Mouse (Mus musculus) 3134 (cell line): Measurements from ENCODE around the gene Ocel1.
A peak's percentile ranks its signal among the peaks of the same experiment; 100 is the strongest.

Experiments
- DNase-seq: peaks from one replicate; pipeline ENCODE4 v3.0.0-alpha.2; 2011; ENCODE audit warnings: low spot score; ENCODE audit not compliant: insufficient read length; ENCODE audit errors: extremely low read depth

Gene Ocel1

GRCm38 (mm10) chr8:71379008-71379407, 7.9 kb downstream of the Ocel1 start:
- no peak for DNase-seq

DNA sequence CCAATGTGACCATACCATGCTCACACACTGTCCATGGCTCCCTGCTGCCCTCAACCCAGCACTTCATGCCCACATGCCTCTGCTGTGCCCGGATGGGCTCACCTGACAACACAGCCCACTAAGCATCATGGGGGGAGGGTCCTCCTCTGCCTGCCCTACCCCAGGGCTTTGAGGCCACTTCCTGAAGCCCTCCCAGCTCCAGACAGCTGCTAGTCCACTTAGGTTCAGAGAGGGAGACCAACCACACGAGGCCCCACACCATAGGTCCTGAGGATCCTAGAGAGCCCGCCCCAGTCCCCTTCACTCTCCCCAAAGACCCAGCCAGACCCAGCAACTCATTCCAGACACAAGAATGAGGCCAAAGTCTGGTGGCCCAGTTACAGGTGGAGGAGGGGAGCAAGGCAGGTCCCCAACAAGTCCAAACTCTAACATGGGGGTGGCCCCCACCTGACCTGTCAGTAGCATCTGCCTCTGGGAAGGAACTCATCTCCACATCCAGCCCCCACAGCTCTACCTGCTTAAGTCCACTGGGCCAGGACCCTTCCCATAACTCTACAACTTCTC, 8.5 kb downstream of the Ocel1 start:
- DNase-seq = no peak

DNA sequence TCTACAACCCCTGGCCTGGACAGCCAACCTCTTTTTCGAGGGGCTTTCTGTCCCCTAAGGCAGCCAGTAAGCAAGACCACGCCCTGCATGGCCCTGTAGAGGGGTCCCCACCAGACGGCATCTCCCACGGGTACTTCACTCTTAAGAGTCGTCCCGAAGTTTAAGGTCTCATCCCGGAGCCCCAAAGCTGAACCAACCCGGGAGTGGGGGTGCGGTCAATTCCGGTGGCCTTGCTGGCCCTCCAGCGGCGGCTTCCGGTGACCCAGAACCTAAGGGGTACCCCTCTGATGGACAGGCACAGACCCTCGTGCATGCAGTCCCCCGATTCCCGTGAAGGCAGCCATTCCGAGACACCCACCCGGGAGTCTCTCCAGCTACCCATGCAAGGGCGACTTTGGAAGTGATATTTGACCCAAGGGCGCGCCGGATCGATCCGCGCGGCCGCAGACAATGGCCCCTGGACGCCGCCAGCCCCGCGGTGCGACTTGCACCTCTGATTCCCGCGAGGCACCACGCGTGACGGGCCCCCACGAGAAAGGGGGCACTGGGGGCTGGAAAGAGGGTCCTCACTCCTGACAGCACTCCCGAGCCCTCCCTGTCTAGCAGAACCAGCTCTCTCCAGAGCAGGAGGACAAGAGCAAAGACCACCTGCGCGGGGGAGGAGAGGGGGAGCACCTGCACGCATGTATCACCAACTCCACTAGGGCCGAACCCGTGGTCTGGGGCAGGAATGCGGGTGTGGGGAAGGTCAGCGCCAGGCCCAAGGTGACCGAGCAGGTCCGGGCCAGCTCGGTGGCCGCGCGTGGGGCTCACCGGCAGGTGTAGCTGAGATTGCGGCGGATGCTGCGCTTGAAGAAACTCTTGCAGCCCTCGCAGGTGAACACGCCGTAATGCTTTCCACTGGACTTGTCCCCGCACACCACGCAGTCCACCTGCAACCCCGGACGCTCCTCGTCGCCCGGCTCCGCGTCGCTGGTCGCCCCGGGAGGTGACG, 9.4 kb downstream of the Ocel1 start:
- DNase-seq = peak; percentile 52

DNA sequence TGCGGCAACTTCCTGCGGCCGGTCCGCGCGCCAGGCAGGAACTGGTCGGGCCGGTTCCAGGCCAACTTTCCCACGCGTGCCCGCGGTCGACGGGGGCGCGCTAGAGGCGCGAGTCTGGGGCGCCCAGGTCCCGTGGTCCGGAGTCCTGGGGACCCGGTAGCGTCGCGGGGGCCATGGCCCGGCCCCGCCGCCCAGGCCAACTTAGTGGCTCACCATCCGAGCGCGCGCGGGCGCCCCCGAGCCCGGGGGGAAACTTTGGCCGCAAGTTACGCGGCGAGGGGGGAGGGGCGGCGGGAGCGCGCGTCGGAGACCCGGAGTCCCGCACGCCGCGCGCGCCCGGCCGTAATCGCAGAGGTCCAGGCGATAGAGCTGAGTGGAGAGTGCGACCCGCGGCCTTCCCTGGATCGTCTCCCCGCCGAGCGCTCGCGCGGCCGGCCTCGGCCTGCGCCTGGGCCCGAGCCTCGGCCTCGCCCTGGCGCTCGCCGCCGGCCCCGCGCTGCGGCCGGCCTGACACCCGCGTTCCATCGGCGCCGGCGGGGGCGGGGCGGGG, 10.4 kb downstream of the Ocel1 start, which contains the start of gene Nr2f6:
TSS of gene Nr2f6 (minus strand) at position 540 of the 550 bp plus-strand sequence.
- DNase-seq = peak; percentile 73

DNA sequence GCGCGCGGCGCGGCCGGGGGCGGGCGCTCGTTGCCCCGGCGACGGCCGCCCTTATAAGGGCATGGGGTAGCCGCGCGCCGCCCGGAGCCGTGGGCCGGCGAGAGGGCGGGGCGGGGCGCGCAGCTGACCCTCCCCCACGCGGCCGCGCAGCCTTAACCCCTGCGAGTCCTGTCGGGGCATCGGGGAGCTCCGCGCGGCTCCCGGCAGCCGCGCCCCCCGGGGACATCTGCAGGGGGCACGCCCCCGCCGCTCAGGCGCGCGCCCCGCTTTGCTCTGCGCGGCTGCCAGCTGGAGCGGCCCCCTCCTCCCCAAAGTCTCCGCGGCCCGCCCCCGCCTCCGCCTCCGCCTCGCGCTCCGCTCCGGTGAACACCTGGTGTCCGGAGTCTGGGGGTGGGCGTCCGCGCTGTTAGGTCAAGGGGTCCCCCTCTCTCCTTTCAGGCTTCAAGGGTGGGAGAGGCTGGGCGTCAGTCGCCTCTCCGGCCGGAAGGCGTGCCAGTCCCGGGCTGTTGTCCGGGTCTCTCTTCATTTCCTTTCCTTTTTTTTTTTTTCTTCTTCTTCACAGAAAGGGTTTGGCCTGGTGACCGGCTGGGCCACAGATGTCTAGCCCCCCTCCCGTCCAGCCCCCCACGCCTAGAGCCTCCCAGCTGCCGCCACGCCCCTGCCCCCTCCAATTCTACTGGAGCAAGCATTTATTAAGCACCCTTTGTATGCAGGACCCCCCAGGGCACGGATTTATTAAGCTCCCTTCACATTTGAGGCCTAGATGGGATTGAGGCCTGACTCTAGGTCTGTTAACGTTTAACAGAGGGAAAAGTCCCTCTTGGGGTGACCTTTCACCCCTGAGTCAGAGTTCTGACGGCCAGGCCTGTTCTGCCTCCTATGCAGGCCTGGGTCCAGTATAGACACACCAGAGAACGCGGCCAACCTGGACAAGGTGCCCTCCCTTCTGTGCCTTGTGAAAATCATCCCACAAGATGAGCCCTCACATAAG, 11.2 kb downstream of the Ocel1 start:
- DNase-seq = peak; percentile 93

GRCm38 (mm10) chr8:71383396-71383795, 12.3 kb downstream of the Ocel1 start:
- no peak for DNase-seq

DNA sequence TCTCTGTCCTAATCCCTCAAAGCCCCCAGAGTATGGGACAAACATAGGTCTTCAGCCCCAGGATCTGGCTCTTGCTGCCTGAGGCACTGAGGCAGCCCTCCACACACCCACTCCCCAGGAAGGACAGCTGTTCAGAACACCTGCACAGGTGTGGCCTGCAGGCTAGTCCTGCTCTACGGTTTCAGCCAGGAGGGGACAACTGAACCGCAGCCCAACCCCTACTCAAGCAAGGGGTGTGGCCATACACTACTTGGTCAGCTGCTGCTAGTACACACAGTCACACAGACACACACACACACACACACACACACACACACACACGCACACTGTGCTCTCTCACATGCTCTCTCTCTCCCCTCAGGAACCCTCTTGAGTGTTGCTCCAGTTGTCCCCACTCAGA, 12.8 kb downstream of the Ocel1 start:
- no peak for DNase-seq

DNA sequence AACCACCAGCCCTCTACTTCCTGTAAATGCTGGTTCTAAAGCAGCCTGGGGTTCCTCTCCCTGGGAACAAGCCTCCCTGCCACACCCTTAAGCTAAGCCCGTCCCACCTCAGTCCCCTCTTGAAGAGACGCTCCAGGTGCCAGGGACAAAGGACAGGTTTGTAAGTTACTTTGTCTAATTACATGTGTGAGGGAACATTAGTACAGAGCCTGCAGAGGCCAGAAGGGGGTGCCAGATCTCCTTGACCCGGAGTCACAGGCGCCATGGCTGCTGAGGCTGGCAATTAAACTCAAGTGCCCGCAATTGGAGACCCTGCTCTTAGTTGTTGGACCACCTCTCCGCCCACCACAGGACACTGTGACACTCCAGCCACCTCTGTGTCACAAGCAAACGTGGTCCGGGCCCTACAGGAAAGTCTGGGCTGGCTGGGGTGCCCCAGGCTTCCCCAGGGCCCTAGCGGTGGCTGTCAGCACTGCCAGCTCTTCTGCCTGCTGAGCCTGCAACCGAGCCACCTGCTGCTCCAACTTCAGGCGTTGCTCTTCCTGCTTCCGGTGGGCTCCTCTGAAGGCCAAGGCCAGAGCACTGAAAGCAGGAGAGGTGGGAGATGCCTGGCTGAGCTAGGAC, 14.2 kb downstream of the Ocel1 start:
- no peak for DNase-seq

GRCm38 (mm10) chr8:71388267-71388666, 17.2 kb downstream of the Ocel1 start:
- DNase-seq = no peak

- DNase-seq = no peak
These were observed 20.6 kb downstream of the Ocel1 start for GRCm38 (mm10) chr8:71391696-71392095.

- DNase-seq = no peak
These were observed 21.3 kb downstream of the Ocel1 start for GRCm38 (mm10) chr8:71392391-71392790.

DNA sequence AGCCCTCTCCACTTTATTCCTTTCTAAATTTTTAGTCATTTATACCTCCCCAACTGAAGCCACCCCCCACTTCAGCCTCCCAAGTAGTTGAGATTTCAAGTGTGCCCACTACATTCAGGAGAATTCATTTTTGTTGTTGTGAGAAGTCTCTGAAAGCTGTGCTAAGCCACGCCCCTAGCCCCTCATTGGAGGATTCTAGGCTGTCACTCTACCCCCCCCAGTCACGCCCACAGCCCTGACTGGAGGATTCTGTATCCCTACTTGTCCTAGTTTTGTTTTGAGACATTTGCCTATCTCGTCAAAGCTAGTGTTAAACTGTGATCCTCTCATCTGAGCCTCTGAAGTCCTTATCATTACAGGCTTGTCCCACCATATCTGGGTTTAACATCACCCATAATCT, 21.8 kb downstream of the Ocel1 start:
- DNase-seq = no peak

GRCm38 (mm10) chr8:71394481-71394880, 23.4 kb downstream of the Ocel1 start:
- DNase-seq = no peak

DNA sequence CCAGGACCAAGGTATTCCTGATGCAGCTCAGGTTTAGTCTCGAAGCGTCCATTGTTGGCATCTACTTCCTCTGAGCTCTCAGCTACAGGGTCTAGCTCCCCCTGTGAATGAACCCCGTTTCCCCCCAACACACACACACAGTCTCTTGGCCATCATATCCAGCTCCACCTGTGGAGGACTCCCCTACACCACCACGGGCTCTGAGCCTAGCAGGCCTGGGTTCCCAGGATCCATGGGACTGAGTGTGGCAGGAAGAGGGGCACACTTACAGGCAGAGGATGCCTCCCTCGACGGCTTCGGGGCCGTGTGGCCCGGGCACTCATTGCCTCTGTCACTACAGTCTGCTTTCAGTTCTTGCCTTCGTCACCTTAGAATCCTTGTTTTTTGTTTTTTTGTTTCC, 24.0 kb downstream of the Ocel1 start:
- no peak for DNase-seq

DNA sequence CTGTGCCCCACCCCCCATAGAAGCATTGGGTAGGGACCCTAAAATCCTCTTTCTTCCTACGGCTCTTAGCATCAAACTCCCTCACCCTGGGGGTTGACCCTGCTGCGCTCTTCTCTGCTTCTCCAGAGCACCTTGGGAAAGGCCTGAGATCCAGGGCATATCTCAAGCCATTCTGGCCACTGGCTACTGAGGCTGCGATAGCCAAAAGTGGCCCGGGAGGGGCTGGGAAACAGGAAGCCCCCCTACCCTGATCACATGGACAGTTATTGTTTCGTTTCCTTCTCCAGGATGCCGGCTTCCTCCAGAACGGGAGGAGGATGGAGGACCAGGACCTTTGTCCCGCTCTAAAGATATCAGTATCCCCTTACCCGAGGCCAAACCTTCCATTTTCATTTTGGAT, 24.5 kb downstream of the Ocel1 start, which contains the start of gene Ushbp1:
TSS of gene Ushbp1 (minus strand) at position 174 of the 400 bp plus-strand sequence.
- no peak for DNase-seq

- DNase-seq = peak; percentile 89
These were observed 25.7 kb downstream of the Ocel1 start, which contains the start of gene Babam1 for GRCm38 (mm10) chr8:71396639-71397305. Gene Babam1, plus strand, starts transcription at chr8:71396861.

DNA sequence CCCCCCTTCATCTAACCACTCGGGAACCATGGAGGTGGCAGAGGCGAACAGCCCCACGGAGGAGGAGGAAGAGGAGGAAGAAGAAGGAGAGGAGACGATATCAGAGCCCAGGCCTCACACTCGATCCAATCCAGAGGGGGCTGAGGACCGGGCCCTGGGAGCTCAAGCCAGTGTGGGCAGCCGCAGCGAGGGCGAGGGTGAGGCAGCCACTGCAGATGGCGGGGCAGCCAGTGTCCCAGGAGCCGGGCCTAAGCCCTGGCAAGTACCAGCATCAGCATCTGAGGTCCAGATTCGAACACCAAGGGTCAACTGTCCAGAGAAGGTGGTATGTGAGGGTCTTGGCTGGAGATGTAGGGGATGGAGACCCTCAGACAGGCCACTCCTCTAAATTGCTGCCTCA, 26.6 kb downstream of the Ocel1 start:
- DNase-seq = no peak

GRCm38 (mm10) chr8:71400826-71401225, 29.7 kb downstream of the Ocel1 start:
- no peak for DNase-seq

GRCm38 (mm10) chr8:71401454-71401853, 30.4 kb downstream of the Ocel1 start:
- DNase-seq = no peak
